Mouse (Mus musculus) intestine, embryonic 14.5 days (tissue): ENCODE results near the gene Nudt17. TPM values are rescaled to one million over a fixed set of nuclear protein-coding genes. Genes with fewer than 3 reads are reported as not detected.
A peak's percentile ranks its signal among the peaks of the same experiment; 100 is the strongest.
"Not testable (repeated sequence)": the region's sequence is repeated elsewhere in the genome, so short reads cannot be mapped to it uniquely, and the experiment has no call there.

Experiments
- ATAC-seq: fragments of 200-750 bp; cut with Nextera tagmentation; replicated peaks from 2 replicates; pipeline ENCODE4 v1.8.0; 2017; ENCODE audit warnings: low read depth, moderate number of reproducible peaks, moderate TSS enrichment, moderate library complexity; ENCODE audit not compliant: low FRiP score, low TSS enrichment
- DNase-seq: peaks from one replicate; pipeline ENCODE4 v3.0.0-alpha.2; 2018; ENCODE audit warnings: low spot score
- H3K27ac ChIP-seq: fragments of 300-500 bp; sonication (generic); 2 replicates; pipeline ENCODE4 v1.5.1; 2014; ENCODE audit warnings: low read depth, mild to moderate bottlenecking, control low read depth
- H3K27me3 ChIP-seq: fragments of 300-500 bp; sonication (generic); replicated peaks from 2 replicates; pipeline ENCODE4 v1.6.1; 2014; ENCODE audit warnings: low read length, control low read depth; ENCODE audit not compliant: control insufficient read depth, insufficient read depth
- H3K36me3 ChIP-seq: fragments of 300-500 bp; sonication (generic); 2 replicates; pipeline ENCODE4 v1.6.1; 2014; ENCODE audit warnings: low read length, control low read depth; ENCODE audit not compliant: control insufficient read depth, insufficient read depth
- H3K4me1 ChIP-seq: fragments of 300-500 bp; sonication (generic); replicated peaks from 2 replicates; pipeline ENCODE4 v1.6.1; 2014; ENCODE audit warnings: low read length, control low read depth, mixed read lengths; ENCODE audit not compliant: control insufficient read depth, insufficient read depth
- H3K4me2 ChIP-seq: fragments of 300-500 bp; sonication (generic); 2 replicates; pipeline ENCODE4 v1.6.1; 2014; ENCODE audit warnings: low read length
- H3K4me3 ChIP-seq: fragments of 300-500 bp; sonication (generic); 2 replicates; pipeline ENCODE4 v1.5.1; 2014; ENCODE audit warnings: low read depth, low read length, control low read depth, mixed read lengths
- H3K9ac ChIP-seq: fragments of 300-500 bp; sonication (generic); 2 replicates; pipeline ENCODE4 v1.6.1; 2014; ENCODE audit warnings: mild to moderate bottlenecking, low read length
- H3K9me3 ChIP-seq: fragments of 300-500 bp; sonication (generic); 2 replicates; pipeline ENCODE4 v1.6.1; 2016; ENCODE audit warnings: low read length, control low read depth; ENCODE audit not compliant: control insufficient read depth
- WGBS: fragments of 180-500 bp; shearing (Covaris S2); extraction: QIAGEN DNeasy Blood & Tissue Kit; methylation state at CpG from one replicate; pipeline ENCODE4 v1.1.7; 2014; 5-methylcytosine and 5-hydroxymethylcytosine counted together
- polyA plus RNA-seq: library from polyadenylated mRNA; unstranded; fragments of >200 nt; fragmentation: Nextera tagmentation; extraction: Ambion mirVana; gene quantifications from 2 replicates; pipeline ENCODE4 v1.2.1, GENCODE M21; 2014

Nudt17 gene
- polyA plus RNA-seq = 6.3 and 7.5 TPM in 2 replicates

GRCm38 (mm10) chr3:96707903-96708683 is at the start of gene Nudt17:
Gene Nudt17 (minus strand): TSS chr3:96708562.
- DNase-seq = peak; percentile 89
- no peaks in the 10 kb centered on the region for H3K27me3 ChIP-seq
- peak; percentile 85 for ATAC-seq
- no peaks in the 10 kb centered on the region for H3K9me3 ChIP-seq
- peaks cover 60% of the 10 kb centered on the region for H3K36me3 ChIP-seq
- H3K4me3 ChIP-seq = peak within 1 kb of the TSS; percentile 49
- 5% methylated on average over 42 of the region's 42 CpGs for WGBS
- H3K9ac ChIP-seq = peak within 1 kb of the TSS; percentile 59
- H3K4me1 ChIP-seq = 0 out of 2 replicates have a peak, but pooled peaks cover 4% of the 10 kb centered on the region
- H3K27ac ChIP-seq = no peak within 1 kb of the TSS
- H3K4me2 ChIP-seq = peak within 1 kb of the TSS; percentile 98

DNA sequence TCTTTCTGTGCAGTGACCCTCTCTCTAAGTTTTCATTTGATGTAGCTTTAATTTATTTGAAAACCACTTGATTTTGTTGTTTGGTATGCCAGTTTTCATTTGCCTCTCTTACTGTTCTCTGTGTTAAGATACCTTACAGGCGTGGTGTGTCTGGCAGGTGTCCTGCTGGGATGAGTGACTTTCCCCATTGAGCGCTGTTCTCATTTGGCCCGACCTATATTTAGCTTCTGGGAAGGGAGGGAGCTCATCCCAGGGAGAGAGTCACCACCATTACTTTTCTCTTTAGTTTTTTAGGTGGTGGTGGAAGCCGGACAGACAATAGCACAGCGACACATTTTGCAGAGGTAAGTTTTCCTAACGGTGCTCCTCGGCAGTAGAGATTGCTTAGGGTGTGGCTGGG is 49.3 kb upstream of the Nudt17 start:
- 70% methylated on average over 7 of the region's 7 CpGs for WGBS
- H3K4me3 ChIP-seq = no peak overlapping the region
- no peaks in the 10 kb centered on the region for H3K27me3 ChIP-seq
- ATAC-seq (no peak), DNase-seq (no peak)
- H3K9ac ChIP-seq = no peak overlapping the region
- H3K27ac ChIP-seq = no peak overlapping the region
- H3K9me3 ChIP-seq = no peaks in the 10 kb centered on the region
- no peak overlapping the region for H3K4me2 ChIP-seq
- H3K36me3 ChIP-seq = no peaks in the 10 kb centered on the region
- H3K4me1 ChIP-seq = no peaks in the 10 kb centered on the region

DNA sequence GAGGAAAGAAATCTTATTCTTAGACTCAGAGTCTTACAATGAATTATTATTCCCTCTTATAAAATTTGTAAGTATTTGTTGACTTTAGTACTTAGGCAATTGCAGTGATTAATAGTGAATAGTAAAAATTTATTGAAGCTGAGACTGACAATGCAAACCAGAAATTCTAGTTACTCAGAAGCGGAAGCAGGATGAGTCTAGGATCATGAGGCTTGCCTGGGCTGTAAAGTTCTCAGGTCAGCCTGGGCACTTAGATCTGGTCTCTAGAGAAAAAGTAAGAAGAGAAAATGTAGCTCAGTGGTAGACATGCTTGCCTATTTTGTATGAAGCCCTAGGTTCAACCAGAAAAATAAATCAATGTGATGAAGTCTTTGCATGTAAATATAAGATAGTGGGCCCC is 47.6 kb upstream of the Nudt17 start:
- H3K4me3 ChIP-seq = no peak overlapping the region
- no peaks in the 10 kb centered on the region for H3K9me3 ChIP-seq
- H3K9ac ChIP-seq = no peak overlapping the region
- WGBS = 79% methylated on average over 1 of the region's 1 CpGs
- no peak for ATAC-seq
- H3K27ac ChIP-seq = no peak overlapping the region
- H3K4me1 ChIP-seq = no peaks in the 10 kb centered on the region
- no peak for DNase-seq
- no peaks in the 10 kb centered on the region for H3K36me3 ChIP-seq
- no peak overlapping the region for H3K4me2 ChIP-seq
- no peaks in the 10 kb centered on the region for H3K27me3 ChIP-seq

GRCm38 (mm10) chr3:96746829-96747228 is 38.5 kb upstream of the Nudt17 start:
- H3K36me3 ChIP-seq = no peaks in the 10 kb centered on the region
- no peak for ATAC-seq
- H3K4me2 ChIP-seq = no peak overlapping the region
- no peak overlapping the region for H3K4me3 ChIP-seq
- H3K27ac ChIP-seq = no peak overlapping the region
- H3K9me3 ChIP-seq = no peaks in the 10 kb centered on the region
- H3K9ac ChIP-seq = no peak overlapping the region
- 58% methylated on average over 1 of the region's 1 CpGs for WGBS
- DNase-seq = no peak
- no peaks in the 10 kb centered on the region for H3K27me3 ChIP-seq
- no peaks in the 10 kb centered on the region for H3K4me1 ChIP-seq

GRCm38 (mm10) chr3:96744348-96744747 is 36.0 kb upstream of the Nudt17 start:
- Histone ChIP-seq H3K4me1 (no peaks in the 10 kb centered on the region), H3K27me3 (no peaks in the 10 kb centered on the region), H3K27ac (no peak overlapping the region), H3K4me3 (no peak overlapping the region), H3K9me3 (no peaks in the 10 kb centered on the region), H3K36me3 (no peaks in the 10 kb centered on the region), H3K9ac (no peak overlapping the region), H3K4me2 (no peak overlapping the region)
- DNase-seq = no peak
- ATAC-seq = no peak
- 95% methylated on average over 3 of the region's 3 CpGs for WGBS

DNA sequence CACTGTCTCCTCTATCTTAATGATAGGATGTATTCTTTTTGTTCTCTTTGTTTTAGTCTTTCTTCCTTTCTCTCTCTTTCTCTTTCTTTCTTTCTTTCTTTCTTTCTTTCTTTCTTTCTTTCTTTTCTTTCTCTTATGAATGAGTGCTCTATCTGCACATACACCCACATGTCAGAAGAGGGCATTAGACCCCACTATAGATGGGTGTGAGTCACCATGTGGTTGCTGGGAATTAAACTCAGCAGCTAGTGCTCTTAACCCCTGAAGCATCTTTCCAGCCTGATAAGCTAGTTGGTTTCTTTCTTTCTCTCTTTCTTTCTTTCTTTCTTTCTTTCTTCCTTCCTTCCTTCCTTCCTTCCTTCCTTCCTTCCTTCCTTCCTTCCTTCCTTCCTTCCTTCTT is 31.9 kb upstream of the Nudt17 start:
- not testable (repeated sequence) for H3K4me1 ChIP-seq, ATAC-seq, H3K4me3 ChIP-seq, DNase-seq, H3K9ac ChIP-seq, H3K27me3 ChIP-seq, H3K9me3 ChIP-seq, H3K36me3 ChIP-seq, H3K4me2 ChIP-seq, H3K27ac ChIP-seq

DNA sequence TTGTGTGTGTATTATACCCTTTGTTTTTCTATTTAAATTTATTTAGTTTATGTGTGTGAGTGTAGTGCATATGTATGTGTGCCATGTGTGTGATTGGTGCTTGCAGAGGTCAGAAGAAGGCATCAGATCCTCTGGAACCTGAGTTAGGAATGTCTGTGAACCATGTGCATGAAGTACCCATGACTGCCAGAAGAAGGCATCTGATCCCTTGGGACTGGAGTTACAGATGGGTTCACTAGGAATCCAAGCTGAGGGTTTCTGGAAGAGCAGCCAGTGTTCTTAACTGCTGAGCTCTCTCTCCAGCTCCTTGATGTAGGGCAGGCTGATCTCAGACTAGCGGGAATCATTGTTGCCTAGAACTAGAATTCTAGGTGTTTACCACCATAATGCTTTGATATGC is 29.6 kb upstream of the Nudt17 start:
- ATAC-seq (no peak), DNase-seq (no peak)
- no peaks in the 10 kb centered on the region for H3K27me3 ChIP-seq
- WGBS = 88% methylated on average over 1 of the region's 1 CpGs
- no peaks in the 10 kb centered on the region for H3K9me3 ChIP-seq
- H3K4me2 ChIP-seq = no peak overlapping the region
- no peaks in the 10 kb centered on the region for H3K4me1 ChIP-seq
- no peak overlapping the region for H3K4me3 ChIP-seq
- no peak overlapping the region for H3K9ac ChIP-seq
- no peaks in the 10 kb centered on the region for H3K36me3 ChIP-seq
- H3K27ac ChIP-seq = no peak overlapping the region

DNA sequence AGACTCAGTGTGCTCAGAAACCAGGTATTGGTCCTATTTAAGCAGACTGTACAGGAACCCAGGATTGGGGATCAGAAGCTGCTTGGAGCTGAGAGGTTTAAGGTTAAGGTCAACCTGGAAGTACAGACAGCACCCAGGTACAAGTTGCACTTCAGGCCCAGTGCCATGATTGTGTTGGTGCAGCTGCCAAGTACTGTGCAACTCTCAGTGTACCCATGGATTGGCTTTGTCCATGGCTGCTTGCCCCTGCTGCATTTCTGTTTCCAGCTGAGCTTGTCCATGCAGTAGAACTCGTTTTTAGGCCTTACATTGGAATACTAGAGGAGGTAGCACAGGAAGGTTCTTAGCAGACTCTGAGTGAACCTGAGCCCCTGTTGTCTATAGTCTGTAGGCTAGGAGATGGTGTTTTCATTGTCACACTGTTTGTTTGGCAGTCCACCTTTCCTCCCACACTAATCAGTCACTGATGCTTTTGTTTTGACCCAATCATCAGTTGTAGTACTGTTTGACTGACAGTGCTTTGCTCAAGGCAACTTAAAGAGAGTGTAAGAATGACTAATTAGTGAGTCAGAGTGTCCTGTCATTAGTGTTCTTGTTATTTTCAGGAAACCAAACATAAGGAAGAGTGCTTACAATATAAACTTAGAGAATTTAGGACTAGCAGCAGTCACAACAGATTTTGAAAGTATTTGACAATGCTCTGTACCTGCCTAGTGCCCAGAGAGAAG is 28.8 kb upstream of the Nudt17 start:
- Histone ChIP-seq H3K36me3 (no peaks in the 10 kb centered on the region), H3K9me3 (no peaks in the 10 kb centered on the region), H3K4me2 (no peak overlapping the region), H3K4me3 (no peak overlapping the region), H3K9ac (no peak overlapping the region), H3K4me1 (no peaks in the 10 kb centered on the region), H3K27ac (no peak overlapping the region), H3K27me3 (no peaks in the 10 kb centered on the region)
- ATAC-seq (no peak), DNase-seq (no peak)
- WGBS = 60% methylated on average over 1 of the region's 1 CpGs
